Mouse (Mus musculus): ENCODE results near the gene Crmp1. TPM values are rescaled to one million over a fixed set of nuclear protein-coding genes. Genes with fewer than 3 reads are reported as not detected.

Gene Crmp1
- polyA plus RNA-seq (2012; rRNA removed): 8.0 and 10.9 TPM in 2 replicates

GRCm38 (mm10) chr5:37241651-37242151, at the start of gene Crmp1:
Gene Crmp1, plus strand, starts transcription at chr5:37241940.
- Histone ChIP-seq H3K36me3 (ENCODE audit: control insufficient read depth, insufficient read depth, low read length) (no peaks in the 10 kb centered on the region), H3K4me1 (ENCODE audit: control insufficient read depth, insufficient read depth, low read length) (peaks cover 16% of the 10 kb centered on the region), H3K4me3 (ENCODE audit: control insufficient read depth, low read depth, low read length) (peak within 1 kb of the TSS; percentile 74), H3K27me3 (ENCODE audit: control insufficient read depth, insufficient read depth, low read length) (no peaks in the 10 kb centered on the region; the same call in none of the 2 replicates), H3K27ac (ENCODE audit: control insufficient read depth, insufficient read depth, low read depth, low read length) (no peak within 1 kb of the TSS)
- no peak for TF ChIP-seq CTCF (IDR thresholded peaks at IDR 0.05; ENCODE audit: control insufficient read depth, insufficient read depth, insufficient replicate concordance, low read depth, low read length)
- 0 out of 2 replicates have a peak, but pooled peaks have one; percentile 7 for TF ChIP-seq POLR2A (IDR thresholded peaks at IDR 0.05; ENCODE audit: control insufficient read depth, low read depth, low read length)

DNA sequence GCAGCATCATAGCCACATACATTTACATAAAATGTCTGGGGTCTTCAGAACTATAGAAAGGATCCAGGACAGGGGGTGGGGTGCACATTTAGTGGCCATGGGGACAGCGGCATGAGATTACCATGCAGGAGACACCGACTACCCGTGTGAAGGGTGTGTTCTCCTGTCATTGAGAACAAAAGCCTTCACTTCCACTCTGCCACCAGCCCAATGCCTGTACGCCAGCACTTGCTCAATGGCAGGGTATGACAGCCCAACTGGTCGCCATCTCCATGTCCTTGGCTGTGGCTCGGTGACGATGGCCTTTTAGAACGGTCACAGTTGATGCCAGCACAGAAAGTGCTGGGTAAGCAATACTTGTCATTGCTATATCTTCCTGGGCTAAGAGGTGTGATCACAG, 45.5 kb upstream of the Crmp1 start:
- H3K27ac ChIP-seq (ENCODE audit: control insufficient read depth, insufficient read depth, low read depth, low read length): no peak overlapping the region
- no peaks in the 10 kb centered on the region for H3K36me3 ChIP-seq (ENCODE audit: control insufficient read depth, insufficient read depth, low read length)
- no peaks in the 10 kb centered on the region for H3K4me1 ChIP-seq (ENCODE audit: control insufficient read depth, insufficient read depth, low read length)
- no peaks in the 10 kb centered on the region for H3K27me3 ChIP-seq (ENCODE audit: control insufficient read depth, insufficient read depth, low read length)
- no peak overlapping the region for H3K4me3 ChIP-seq (ENCODE audit: control insufficient read depth, low read depth, low read length)
- TF ChIP-seq POLR2A (IDR thresholded peaks at IDR 0.05; ENCODE audit: control insufficient read depth, low read depth, low read length) (no peak), CTCF (IDR thresholded peaks at IDR 0.05; ENCODE audit: control insufficient read depth, insufficient read depth, insufficient replicate concordance, low read depth, low read length) (no peak)

GRCm38 (mm10) chr5:37196666-37197250, 45.0 kb upstream of the Crmp1 start:
- Histone ChIP-seq H3K4me3 (ENCODE audit: control insufficient read depth, low read depth, low read length) (no peak overlapping the region), H3K27ac (ENCODE audit: control insufficient read depth, insufficient read depth, low read depth, low read length) (no peak overlapping the region), H3K36me3 (ENCODE audit: control insufficient read depth, insufficient read depth, low read length) (no peaks in the 10 kb centered on the region), H3K4me1 (ENCODE audit: control insufficient read depth, insufficient read depth, low read length) (no peaks in the 10 kb centered on the region), H3K27me3 (ENCODE audit: control insufficient read depth, insufficient read depth, low read length) (no peaks in the 10 kb centered on the region)
- no peak for TF ChIP-seq POLR2A (IDR thresholded peaks at IDR 0.05; ENCODE audit: control insufficient read depth, low read depth, low read length)
- TF ChIP-seq CTCF (IDR thresholded peaks at IDR 0.05; ENCODE audit: control insufficient read depth, insufficient read depth, insufficient replicate concordance, low read depth, low read length): no peak

DNA sequence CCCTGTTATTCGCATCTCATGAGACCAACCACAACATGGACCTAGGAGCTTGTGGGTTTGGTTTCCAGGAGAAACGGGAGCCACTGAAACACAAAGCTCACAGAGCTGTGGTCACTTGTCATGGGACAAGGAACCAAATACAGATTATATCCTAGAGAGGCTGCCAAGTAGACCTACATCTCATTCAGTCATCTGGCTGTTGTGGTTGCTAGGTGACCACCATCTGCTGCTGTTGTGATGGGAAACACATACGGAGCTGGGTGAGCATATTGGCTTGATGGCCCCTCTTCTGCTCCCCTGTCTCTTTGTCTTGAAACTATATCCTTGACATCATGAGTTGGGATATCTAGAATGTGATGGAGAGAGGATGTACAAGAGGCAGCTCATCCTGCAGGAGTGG, 44.3 kb upstream of the Crmp1 start:
- Histone ChIP-seq H3K4me3 (ENCODE audit: control insufficient read depth, low read depth, low read length) (no peak overlapping the region), H3K27me3 (ENCODE audit: control insufficient read depth, insufficient read depth, low read length) (no peaks in the 10 kb centered on the region), H3K4me1 (ENCODE audit: control insufficient read depth, insufficient read depth, low read length) (no peaks in the 10 kb centered on the region), H3K36me3 (ENCODE audit: control insufficient read depth, insufficient read depth, low read length) (no peaks in the 10 kb centered on the region), H3K27ac (ENCODE audit: control insufficient read depth, insufficient read depth, low read depth, low read length) (no peak overlapping the region)
- TF ChIP-seq CTCF (IDR thresholded peaks at IDR 0.05; ENCODE audit: control insufficient read depth, insufficient read depth, insufficient replicate concordance, low read depth, low read length): no peak
- TF ChIP-seq POLR2A (IDR thresholded peaks at IDR 0.05; ENCODE audit: control insufficient read depth, low read depth, low read length): no peak

GRCm38 (mm10) chr5:37198011-37198688, 43.6 kb upstream of the Crmp1 start:
- Histone ChIP-seq H3K4me1 (ENCODE audit: control insufficient read depth, insufficient read depth, low read length) (no peaks in the 10 kb centered on the region), H3K36me3 (ENCODE audit: control insufficient read depth, insufficient read depth, low read length) (no peaks in the 10 kb centered on the region), H3K27ac (ENCODE audit: control insufficient read depth, insufficient read depth, low read depth, low read length) (no peak overlapping the region), H3K27me3 (ENCODE audit: control insufficient read depth, insufficient read depth, low read length) (no peaks in the 10 kb centered on the region), H3K4me3 (ENCODE audit: control insufficient read depth, low read depth, low read length) (no peak overlapping the region)
- TF ChIP-seq POLR2A (IDR thresholded peaks at IDR 0.05; ENCODE audit: control insufficient read depth, low read depth, low read length) (no peak), CTCF (IDR thresholded peaks at IDR 0.05; ENCODE audit: control insufficient read depth, insufficient read depth, insufficient replicate concordance, low read depth, low read length) (no peak)

DNA sequence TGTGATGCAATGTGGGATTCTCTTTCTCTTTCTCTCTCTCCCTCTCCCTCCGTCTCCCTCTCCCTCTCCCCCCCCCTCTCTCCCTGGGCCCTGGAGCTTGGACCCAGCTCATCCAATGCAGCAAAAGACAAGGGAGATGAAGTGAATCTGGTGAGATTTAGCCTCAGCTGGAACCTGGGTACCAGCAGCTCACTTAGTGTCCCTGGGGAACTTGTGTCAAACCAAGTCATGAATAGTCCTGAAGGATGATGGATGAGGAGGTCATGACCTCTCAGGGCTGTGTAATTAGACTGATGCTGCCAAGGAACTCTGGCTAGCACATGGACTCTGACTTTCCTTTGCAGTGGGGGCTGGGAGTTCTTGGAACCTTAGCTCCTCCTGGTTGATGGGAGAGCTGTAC, 39.5 kb upstream of the Crmp1 start:
- Histone ChIP-seq H3K4me1 (ENCODE audit: control insufficient read depth, insufficient read depth, low read length) (no peaks in the 10 kb centered on the region), H3K36me3 (ENCODE audit: control insufficient read depth, insufficient read depth, low read length) (no peaks in the 10 kb centered on the region), H3K27me3 (ENCODE audit: control insufficient read depth, insufficient read depth, low read length) (no peaks in the 10 kb centered on the region), H3K27ac (ENCODE audit: control insufficient read depth, insufficient read depth, low read depth, low read length) (no peak overlapping the region), H3K4me3 (ENCODE audit: control insufficient read depth, low read depth, low read length) (no peak overlapping the region)
- no peak for TF ChIP-seq POLR2A (IDR thresholded peaks at IDR 0.05; ENCODE audit: control insufficient read depth, low read depth, low read length)
- no peak for TF ChIP-seq CTCF (IDR thresholded peaks at IDR 0.05; ENCODE audit: control insufficient read depth, insufficient read depth, insufficient replicate concordance, low read depth, low read length)

- no peak overlapping the region for H3K27ac ChIP-seq (ENCODE audit: control insufficient read depth, insufficient read depth, low read depth, low read length)
- H3K27me3 ChIP-seq (ENCODE audit: control insufficient read depth, insufficient read depth, low read length): no peaks in the 10 kb centered on the region
- no peaks in the 10 kb centered on the region for H3K36me3 ChIP-seq (ENCODE audit: control insufficient read depth, insufficient read depth, low read length)
- no peak for TF ChIP-seq POLR2A (IDR thresholded peaks at IDR 0.05; ENCODE audit: control insufficient read depth, low read depth, low read length)
- no peak for TF ChIP-seq CTCF (IDR thresholded peaks at IDR 0.05; ENCODE audit: control insufficient read depth, insufficient read depth, insufficient replicate concordance, low read depth, low read length)
- H3K4me3 ChIP-seq (ENCODE audit: control insufficient read depth, low read depth, low read length): no peak overlapping the region
- H3K4me1 ChIP-seq (ENCODE audit: control insufficient read depth, insufficient read depth, low read length): no peaks in the 10 kb centered on the region
Measured at GRCm38 (mm10) chr5:37204886-37205285, 36.9 kb upstream of the Crmp1 start.

All from testis, adult 2 months (tissue).